Mouse (Mus musculus) megakaryocyte, embryonic 14.5 days (primary cell): ENCODE data around the gene Ap2a1.

ENCODE experiments used
- FLI1 ChIP-seq: IDR thresholded peaks from 2 replicates; pipeline ENCODE4 v1.6.1; 2012; ENCODE audit warnings: low read length, inconsistent platforms, mixed read lengths
- GATA1 ChIP-seq: IDR thresholded peaks from 3 replicates; pipeline ENCODE4 v1.6.1; 2012; ENCODE audit warnings: mixed read lengths, low read length, inconsistent platforms, borderline replicate concordance

GRCm38 (mm10) chr7:44916881-44917280 lies 12.4 kb downstream of the Ap2a1 start:
- TF ChIP-seq GATA1 (no peak), FLI1 (no peak)
